Mouse (Mus musculus) forebrain, embryonic 10.5 days (tissue): ENCODE measurements around the gene Eri2. TPM values are rescaled to one million over a fixed set of nuclear protein-coding genes. Genes with fewer than 3 reads are reported as not detected.
"Not testable (repeated sequence)": the region's sequence is repeated elsewhere in the genome, so short reads cannot be mapped to it uniquely, and the experiment has no call there.

Experiments used
- DNase-seq: peaks from one replicate; pipeline ENCODE4 v3.0.0-alpha.2; 2017; ENCODE audit warnings: low spot score; ENCODE audit errors: extremely low spot score
- H3K27ac ChIP-seq: fragments of 300-500 bp; sonication (generic); 2 replicates; pipeline ENCODE4 v1.5.1; 2016; ENCODE audit warnings: mild to moderate bottlenecking
- H3K27me3 ChIP-seq: fragments of 300-500 bp; sonication (generic); 2 replicates; pipeline ENCODE4 v1.6.1; 2016; ENCODE audit warnings: mild to moderate bottlenecking; ENCODE audit not compliant: poor library complexity, severe bottlenecking
- H3K36me3 ChIP-seq: fragments of 300-500 bp; sonication (generic); replicated peaks from 2 replicates; pipeline ENCODE4 v1.6.1; 2016; ENCODE audit warnings: mild to moderate bottlenecking, moderate library complexity
- H3K4me1 ChIP-seq: fragments of 300-500 bp; sonication (generic); 2 replicates; pipeline ENCODE4 v1.6.1; 2016
- H3K4me3 ChIP-seq: fragments of 300-500 bp; sonication (generic); 2 replicates; pipeline ENCODE4 v1.5.1; 2016; ENCODE audit warnings: mild to moderate bottlenecking, moderate library complexity
- H3K9me3 ChIP-seq: fragments of 300-500 bp; sonication (generic); 2 replicates; pipeline ENCODE4 v1.6.1; 2016; ENCODE audit warnings: mild to moderate bottlenecking, moderate library complexity
- WGBS: fragments of 180-500 bp; shearing (Covaris S2); methylation state at CpG from one replicate; pipeline ENCODE4 v1.1.7; 2016; 5-methylcytosine and 5-hydroxymethylcytosine counted together
- polyA plus RNA-seq: library from polyadenylated mRNA; unstranded; fragments of >200 nt; fragmentation: Nextera tagmentation; extraction: Ambion mirVana; gene quantifications from 2 replicates; pipeline ENCODE4 v1.2.1, GENCODE M21; 2016

The Eri2 gene
- polyA plus RNA-seq, 1 experiment from 2014 or later, result 36.0 TPM

DNA sequence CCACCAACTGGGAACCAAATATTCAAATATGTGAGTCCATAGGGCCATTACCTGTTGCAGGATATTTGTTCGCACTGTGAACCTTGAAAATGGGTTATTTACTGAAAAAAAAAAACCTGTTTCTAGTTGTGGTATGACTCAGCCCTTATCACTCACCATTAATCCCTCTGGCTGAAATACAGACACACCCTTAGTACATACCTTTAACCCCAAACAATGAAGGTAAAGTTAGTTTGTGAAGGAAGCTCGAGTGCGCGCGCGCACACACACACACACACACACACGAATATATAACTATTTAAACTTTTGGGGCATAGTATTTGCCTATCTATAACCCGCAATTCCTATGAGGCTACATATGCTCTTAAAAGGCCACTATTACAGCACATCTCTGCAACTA is 24.0 kb downstream of the Eri2 start:
- 94% methylated on average over 8 of the region's 8 CpGs for WGBS
- Histone ChIP-seq H3K9me3 (no peaks in the 10 kb centered on the region), H3K27me3 (no peaks in the 10 kb centered on the region), H3K36me3 (no peaks in the 10 kb centered on the region), H3K4me1 (no peaks in the 10 kb centered on the region), H3K4me3 (no peak overlapping the region), H3K27ac (no peak overlapping the region)
- DNase-seq, result no peak

DNA sequence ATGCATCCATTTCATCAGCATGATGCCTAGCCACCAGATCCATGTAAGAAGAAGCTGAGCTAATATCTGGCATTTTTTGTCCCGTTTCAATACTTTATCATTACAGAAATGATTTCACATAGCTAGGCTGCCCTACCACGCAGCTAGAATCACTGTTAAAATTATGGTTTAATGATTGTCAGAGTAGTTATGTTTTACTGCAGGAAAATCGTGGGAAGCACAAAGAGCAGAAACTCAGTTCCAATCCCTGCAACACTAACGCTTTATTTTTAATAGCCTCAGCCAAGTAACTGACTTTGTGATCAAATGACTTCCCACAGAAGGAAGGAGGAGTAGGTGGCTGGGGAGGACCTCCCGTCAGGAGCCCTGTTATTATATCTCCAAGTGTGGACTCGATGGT is 26.9 kb downstream of the Eri2 start:
- H3K36me3 ChIP-seq, result no peaks in the 10 kb centered on the region
- H3K27me3 ChIP-seq, result no peaks in the 10 kb centered on the region
- no peak for DNase-seq
- H3K4me3 ChIP-seq, result no peak overlapping the region
- H3K4me1 ChIP-seq, result no peaks in the 10 kb centered on the region
- no peaks in the 10 kb centered on the region for H3K9me3 ChIP-seq
- no peak overlapping the region for H3K27ac ChIP-seq
- 85% methylated on average over 6 of the region's 6 CpGs for WGBS

DNA sequence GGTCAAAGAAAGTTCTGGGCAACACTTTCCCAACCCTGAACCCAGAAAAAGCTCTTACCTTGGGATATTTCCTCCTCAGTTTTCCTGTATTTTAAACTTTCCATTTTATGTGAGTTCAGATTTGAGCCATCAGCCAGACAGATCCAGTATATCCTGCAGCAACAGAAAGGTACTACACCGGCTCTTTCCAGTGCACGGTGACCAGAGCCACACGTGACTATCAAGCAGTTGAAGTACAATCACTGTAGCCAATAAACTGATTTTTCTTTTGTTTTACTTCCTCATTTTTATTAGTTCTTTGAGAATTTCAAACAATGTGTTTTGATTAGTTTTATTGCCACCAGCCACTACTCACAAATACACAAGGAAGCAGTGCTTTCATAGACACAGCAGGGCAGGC is 29.5 kb downstream of the Eri2 start:
- 93% methylated on average over 3 of the region's 3 CpGs for WGBS
- no peaks in the 10 kb centered on the region for H3K27me3 ChIP-seq

DNA sequence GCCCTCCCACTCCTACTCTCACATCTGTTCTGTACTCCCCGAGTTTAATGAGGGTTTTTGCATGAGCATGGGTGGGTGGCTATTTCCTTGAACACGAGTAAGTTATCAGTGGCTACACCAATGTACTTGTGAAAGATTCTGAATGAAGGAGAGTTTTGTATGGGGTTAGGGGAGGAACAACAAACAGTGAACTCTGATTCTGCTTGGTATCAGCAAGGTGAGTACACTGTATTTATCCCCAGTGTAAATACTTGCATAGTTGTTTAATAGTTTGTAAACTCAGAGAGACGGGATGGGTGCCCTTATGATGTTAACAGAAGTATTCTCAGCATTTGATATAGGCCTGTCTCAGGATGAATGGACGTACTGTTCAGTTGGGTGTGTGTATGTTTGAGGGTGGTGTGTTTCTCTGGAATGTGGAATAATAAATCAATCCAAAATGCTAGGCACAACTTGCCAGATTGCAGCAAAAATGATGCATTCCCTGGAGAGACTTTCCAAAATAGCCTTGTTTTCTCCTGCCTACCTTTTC is 31.6 kb downstream of the Eri2 start:
- no peaks in the 10 kb centered on the region for H3K4me1 ChIP-seq
- WGBS, result 78% methylated on average over 4 of the region's 4 CpGs

More for the DNA sequence above, 29.5 kb downstream of the Eri2 start:
- Histone ChIP-seq H3K36me3 (no peaks in the 10 kb centered on the region), H3K4me3 (no peak overlapping the region), H3K9me3 (no peaks in the 10 kb centered on the region), H3K4me1 (no peaks in the 10 kb centered on the region), H3K27ac (no peak overlapping the region)
- DNase-seq, result no peak

DNA sequence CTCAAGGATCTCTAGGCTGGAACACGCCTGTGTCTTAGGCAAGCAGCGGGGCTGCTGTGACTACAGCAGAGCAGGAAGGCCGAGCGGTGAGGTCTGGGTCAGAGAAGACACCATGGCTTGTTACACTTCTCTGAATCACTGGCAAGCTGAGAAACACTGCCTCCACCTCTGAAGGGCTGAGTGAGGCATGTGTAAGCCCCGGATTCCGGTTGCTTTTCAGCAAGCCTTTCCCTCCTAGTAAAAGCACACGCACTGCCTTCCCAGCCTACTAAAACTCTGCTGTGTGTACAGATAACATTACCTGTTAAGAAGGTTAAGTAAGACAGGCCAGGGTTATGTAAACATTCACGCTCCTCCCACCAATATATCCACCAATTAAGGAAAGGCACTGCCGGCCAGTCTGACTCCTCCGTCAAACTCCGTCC is 33.3 kb downstream of the Eri2 start, which contains the start of gene Acsm3:
Acsm3 (plus strand) TSS at position 397 of the 425 bp plus-strand sequence.
- 88% methylated on average over 11 of the region's 11 CpGs for WGBS
- H3K27ac ChIP-seq, result no peak within 1 kb of the TSS
- no peaks in the 10 kb centered on the region for H3K27me3 ChIP-seq
- no peaks in the 10 kb centered on the region for H3K4me1 ChIP-seq
- DNase-seq, result no peak
- H3K4me3 ChIP-seq, result no peak within 1 kb of the TSS
- H3K9me3 ChIP-seq, result no peaks in the 10 kb centered on the region
- no peaks in the 10 kb centered on the region for H3K36me3 ChIP-seq

More for the DNA sequence above, 31.6 kb downstream of the Eri2 start:
- Histone ChIP-seq H3K27ac (no peak overlapping the region), H3K4me3 (no peak overlapping the region), H3K27me3 (no peaks in the 10 kb centered on the region), H3K9me3 (no peaks in the 10 kb centered on the region), H3K36me3 (no peaks in the 10 kb centered on the region)
- no peak for DNase-seq

DNA sequence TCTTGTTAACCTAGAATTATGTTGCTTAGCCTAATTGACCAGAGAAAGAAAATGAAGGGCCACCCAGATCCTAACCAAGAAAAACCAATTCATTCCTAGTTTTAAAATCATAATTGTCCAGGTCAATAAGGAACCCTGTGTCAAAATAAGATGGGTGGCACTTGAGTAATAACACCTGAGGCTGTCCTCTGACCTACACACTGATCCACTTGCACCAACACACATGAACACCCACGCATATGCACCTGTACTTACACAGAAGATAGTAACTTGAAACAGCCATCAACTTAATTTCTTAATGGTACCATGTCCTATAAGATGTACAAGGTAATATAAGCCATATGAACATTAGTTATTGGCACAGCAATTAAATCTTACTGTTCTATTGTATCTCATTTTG is 40.2 kb downstream of the Eri2 start:
- Histone ChIP-seq H3K4me1 (no peaks in the 10 kb centered on the region), H3K4me3 (no peak overlapping the region), H3K9me3 (no peaks in the 10 kb centered on the region), H3K27me3 (no peaks in the 10 kb centered on the region), H3K36me3 (no peaks in the 10 kb centered on the region), H3K27ac (no peak overlapping the region)
- no peak for DNase-seq
- WGBS, result 89% methylated on average over 1 of the region's 1 CpGs

DNA sequence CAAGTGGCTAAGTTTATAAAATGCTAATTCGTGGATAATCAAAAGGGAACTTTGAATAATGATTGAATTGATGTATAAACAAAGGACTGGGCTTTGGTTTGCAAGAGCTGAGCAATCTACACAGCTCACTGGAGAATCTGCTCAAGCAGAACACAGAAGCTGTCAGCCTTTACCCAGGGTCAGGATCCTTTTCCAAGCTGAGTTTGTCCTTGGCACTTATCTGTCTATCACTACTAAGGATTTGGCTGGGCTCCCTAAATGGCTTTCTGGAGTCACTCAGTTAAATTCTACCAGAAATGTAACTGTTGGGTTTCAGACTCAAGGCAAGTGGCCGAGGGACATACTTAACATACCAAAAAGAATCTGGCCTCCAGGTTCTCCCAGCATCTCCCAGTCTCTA is 43.9 kb downstream of the Eri2 start:
- WGBS, result 72% methylated on average over 2 of the region's 2 CpGs
- Histone ChIP-seq H3K36me3 (no peaks in the 10 kb centered on the region), H3K27ac (no peak overlapping the region), H3K4me1 (no peaks in the 10 kb centered on the region), H3K4me3 (no peak overlapping the region), H3K9me3 (no peaks in the 10 kb centered on the region), H3K27me3 (no peaks in the 10 kb centered on the region)
- no peak for DNase-seq

DNA sequence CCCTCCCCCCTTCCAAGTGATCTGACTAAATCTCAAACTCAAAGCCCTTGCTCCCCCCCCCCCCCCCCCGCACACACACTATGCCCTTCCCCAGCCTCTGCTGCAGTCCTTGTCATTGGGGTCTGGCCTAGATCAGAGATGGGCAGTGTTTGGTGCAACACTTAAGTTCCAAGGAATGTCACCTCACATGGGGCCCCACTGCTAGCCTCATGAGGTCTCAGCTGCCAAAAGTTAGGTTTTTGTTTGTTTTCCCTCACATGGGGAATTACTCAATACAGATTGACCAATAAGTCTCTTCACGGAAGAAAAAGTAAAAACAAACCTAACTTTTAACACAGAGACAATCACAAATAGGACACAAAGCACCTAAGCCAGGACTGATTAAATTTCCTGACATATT is 45.1 kb downstream of the Eri2 start:
- no peak for DNase-seq
- no peaks in the 10 kb centered on the region for H3K9me3 ChIP-seq
- no peak overlapping the region for H3K4me3 ChIP-seq
- H3K27me3 ChIP-seq, result peaks cover 7% of the 10 kb centered on the region; the same call in 1 of the 2 replicates
- no peaks in the 10 kb centered on the region for H3K36me3 ChIP-seq
- peaks cover 6% of the 10 kb centered on the region for H3K4me1 ChIP-seq
- H3K27ac ChIP-seq, result no peak overlapping the region
- 85% methylated on average over 2 of the region's 2 CpGs for WGBS

DNA sequence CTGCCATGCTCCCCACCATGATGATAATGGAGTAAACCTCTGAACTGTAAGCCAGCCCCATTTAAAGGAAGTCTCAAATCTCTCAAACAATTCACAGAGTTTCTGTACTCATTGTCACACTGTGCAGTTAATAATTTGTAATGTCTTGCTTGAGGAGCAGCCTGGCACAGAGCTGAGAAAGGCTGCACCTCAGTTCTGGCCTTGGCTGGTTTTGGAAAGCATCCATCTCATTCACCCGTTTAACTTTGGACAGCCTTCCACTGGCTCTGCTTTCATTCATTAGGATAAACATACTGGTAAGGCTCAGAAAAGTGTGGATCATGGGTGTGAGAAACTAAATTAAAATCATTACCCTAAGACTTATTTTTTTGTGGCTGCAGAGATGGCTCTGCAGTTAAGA is 48.0 kb downstream of the Eri2 start:
- 94% methylated on average over 1 of the region's 1 CpGs for WGBS
- no peaks in the 10 kb centered on the region for H3K9me3 ChIP-seq
- H3K27ac ChIP-seq, result no peak overlapping the region
- peaks cover 12% of the 10 kb centered on the region; the same call in 1 of the 2 replicates for H3K27me3 ChIP-seq
- H3K36me3 ChIP-seq, result no peaks in the 10 kb centered on the region
- H3K4me1 ChIP-seq, result peaks cover 6% of the 10 kb centered on the region
- DNase-seq, result no peak
- no peak overlapping the region for H3K4me3 ChIP-seq

DNA sequence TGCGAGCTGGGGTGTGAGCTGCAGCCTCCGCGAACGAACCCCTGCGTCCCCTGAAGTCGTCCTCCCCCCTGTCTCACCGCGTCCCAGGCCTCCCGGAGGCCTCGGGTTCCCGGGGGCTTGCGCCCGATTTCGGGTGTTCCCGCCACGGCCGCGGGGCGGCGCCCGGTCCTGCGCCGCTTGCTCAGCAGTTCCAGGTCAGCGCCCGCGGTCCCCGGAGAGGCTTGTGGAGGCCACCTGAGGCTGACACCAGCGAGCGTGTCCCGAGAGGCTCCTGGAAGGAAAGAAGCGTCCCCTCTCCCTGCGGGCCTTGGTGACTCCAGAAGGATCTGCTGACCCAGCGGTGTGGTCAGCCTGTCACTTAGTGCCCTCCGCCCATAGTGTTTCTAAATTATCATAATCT is 49.5 kb downstream of the Eri2 start:
- Histone ChIP-seq H3K4me1 (peaks cover 6% of the 10 kb centered on the region), H3K27me3 (peaks cover 12% of the 10 kb centered on the region; the same call in 1 of the 2 replicates), H3K36me3 (no peaks in the 10 kb centered on the region), H3K9me3 (no peaks in the 10 kb centered on the region), H3K27ac (no peak overlapping the region), H3K4me3 (peak overlapping the region; percentile 39)
- 8% methylated on average over 34 of the region's 34 CpGs for WGBS
- DNase-seq, result peak; percentile 43

DNA sequence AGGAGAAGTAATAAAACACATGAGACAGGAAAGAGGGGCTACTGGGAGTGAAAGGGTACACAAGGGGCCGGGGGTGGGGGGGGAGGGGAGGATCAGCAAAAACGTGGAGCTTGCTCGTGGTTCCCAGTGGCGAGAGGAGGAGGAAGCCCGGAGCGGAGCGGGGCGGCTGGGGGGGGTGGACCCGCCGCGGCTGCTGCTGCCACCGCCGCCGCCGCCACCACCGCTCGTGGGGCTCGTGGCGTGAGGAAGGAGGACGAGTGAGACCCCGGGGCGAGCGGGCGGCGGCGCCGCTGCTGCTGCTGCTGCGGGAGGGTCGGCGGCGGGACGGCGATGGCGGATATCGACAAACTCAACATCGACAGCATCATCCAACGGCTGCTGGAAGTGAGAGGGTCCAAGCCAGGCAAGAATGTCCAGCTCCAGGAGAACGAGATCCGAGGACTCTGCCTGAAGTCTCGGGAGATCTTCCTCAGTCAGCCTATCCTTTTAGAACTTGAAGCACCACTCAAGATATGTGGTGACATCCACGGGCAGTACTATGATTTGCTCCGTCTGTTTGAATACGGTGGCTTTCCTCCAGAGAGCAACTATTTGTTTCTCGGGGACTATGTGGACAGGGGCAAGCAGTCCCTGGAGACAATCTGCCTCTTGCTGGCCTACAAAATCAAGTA is 53.9 kb downstream of the Eri2 start:
- peak; percentile 32 for DNase-seq
- H3K9me3 ChIP-seq, H3K4me1 ChIP-seq, H3K36me3 ChIP-seq: not testable (repeated sequence)
- Histone ChIP-seq H3K27me3 (peaks cover 12% of the 10 kb centered on the region; the same call in 1 of the 2 replicates), H3K4me3 (peak overlapping the region; percentile 50), H3K27ac (peak overlapping the region; percentile 76)
- 13% methylated on average over 30 of the region's 44 CpGs for WGBS

DNA sequence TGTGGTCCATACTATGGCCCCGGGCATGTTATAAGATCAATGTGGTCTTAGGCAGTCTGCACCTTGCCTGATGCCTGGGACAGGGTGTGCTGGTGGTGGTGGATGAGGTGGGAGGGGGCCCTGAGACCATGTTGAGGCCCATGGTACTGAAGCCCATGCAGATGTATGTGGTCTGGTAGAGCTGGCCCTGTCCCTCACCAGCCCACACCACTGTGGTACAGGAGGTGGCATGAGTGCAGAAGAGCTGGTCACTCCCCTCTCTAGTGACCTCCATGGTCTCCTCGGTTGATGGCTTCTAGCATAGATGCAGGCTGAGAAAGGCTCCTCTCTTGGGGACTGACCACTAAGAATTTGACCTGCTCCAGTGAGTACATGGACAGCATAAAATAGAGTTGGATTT is 55.0 kb downstream of the Eri2 start:
- 85% methylated on average over 2 of the region's 2 CpGs for WGBS
- Histone ChIP-seq H3K4me1 (no peaks in the 10 kb centered on the region), H3K27ac (no peak overlapping the region), H3K9me3 (0 out of 2 replicates have a peak, but pooled peaks cover 4% of the 10 kb centered on the region), H3K27me3 (peaks cover 6% of the 10 kb centered on the region; the same call in 1 of the 2 replicates), H3K4me3 (no peak overlapping the region), H3K36me3 (no peaks in the 10 kb centered on the region)
- no peak for DNase-seq

DNA sequence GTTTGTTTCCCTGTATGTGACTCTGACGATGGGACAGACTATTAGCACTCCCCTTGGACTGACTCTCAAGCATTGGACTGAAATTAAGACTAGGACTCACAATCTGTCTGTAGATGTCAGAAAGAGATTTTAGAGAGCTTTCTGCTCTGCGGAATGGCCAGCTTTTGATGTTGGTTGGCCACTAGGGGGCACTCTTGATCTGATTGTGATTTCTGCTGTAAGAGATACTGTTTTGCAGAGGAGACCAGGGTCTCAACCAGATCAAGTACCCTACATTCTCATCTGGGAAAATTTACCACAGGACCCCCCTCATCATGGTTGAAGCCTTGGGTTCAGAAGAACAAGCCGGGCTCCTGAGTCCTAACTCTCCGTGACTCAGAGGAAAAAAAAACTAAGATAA is 62.6 kb downstream of the Eri2 start:
- DNase-seq, H3K4me1 ChIP-seq, H3K27ac ChIP-seq, H3K4me3 ChIP-seq, H3K27me3 ChIP-seq, H3K36me3 ChIP-seq: not testable (repeated sequence)
- WGBS, result 83% methylated on average over 4 of the region's 4 CpGs
- H3K9me3 ChIP-seq, result peaks cover 23% of the 10 kb centered on the region
